Mouse (Mus musculus): Measurements from ENCODE around the gene Zfp609. TPM values are rescaled to one million over a fixed set of nuclear protein-coding genes. Genes with fewer than 3 reads are reported as not detected.

The Zfp609 gene
- polyA plus RNA-seq (2012; fragmentation: generic; extraction: Trizol): 11.1 TPM

DNA sequence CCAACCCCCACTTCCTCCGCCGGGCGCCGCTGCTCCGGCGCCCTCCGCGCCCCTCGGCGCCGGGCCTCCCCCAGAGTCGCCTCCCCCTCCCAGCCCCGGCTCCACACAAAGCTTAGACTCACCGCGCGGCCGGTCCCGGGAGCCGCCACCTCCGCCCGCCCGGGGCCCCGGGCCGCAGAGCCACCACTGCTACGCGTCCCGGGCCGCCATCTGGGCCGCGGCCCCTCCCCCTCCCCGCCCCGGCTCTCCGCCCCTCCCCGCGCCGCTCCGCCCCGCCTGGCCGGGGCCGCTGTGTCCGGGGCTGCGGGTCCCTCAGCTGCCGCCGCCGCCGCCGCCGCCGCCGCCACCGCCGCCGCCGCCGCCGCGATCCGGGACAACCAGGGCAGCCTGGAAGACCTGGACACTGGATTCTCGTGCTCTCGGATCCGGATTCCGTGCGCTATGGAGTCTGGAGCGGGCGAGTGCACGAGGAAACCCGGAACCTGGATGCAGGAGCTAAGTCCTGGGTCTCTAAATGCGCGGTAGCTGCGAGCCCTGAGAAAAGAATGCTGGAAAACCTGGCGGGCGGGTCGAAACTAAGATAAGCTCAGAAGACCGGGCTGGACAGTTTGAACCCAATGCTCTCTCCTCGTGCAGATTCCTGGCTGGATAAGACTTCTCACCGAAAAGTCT is at the start of gene Zfp609:
Gene Zfp609, minus strand, starts transcription at position 221 of the 672 bp plus-strand sequence.
- Histone ChIP-seq H3K79me2 (ENCODE audit: control insufficient read depth, insufficient read depth) (peaks cover 45% of the 10 kb centered on the region), H3K4me3 (peak within 1 kb of the TSS; percentile 51), H3K4me2 (ENCODE audit: low read depth) (peak within 1 kb of the TSS; percentile 98), H3K36me3 (ENCODE audit: control insufficient read depth, insufficient read depth) (peaks cover 3% of the 10 kb centered on the region), H3ac (ENCODE audit: control insufficient read depth, insufficient read length) (peak within 1 kb of the TSS; percentile 84), H3K27me3 (ENCODE audit: control insufficient read depth, insufficient read depth, insufficient read length) (no peaks in the 10 kb centered on the region)
- TF ChIP-seq CEBPB (IDR thresholded peaks at IDR 0.05; ENCODE audit: insufficient read depth, poor library complexity, severe bottlenecking): no peak
- peak in 1 of 3 experiments; percentile 21 for TF ChIP-seq MYOG (IDR thresholded peaks at IDR 0.05; ENCODE audit: control insufficient read depth in 1 of 3, insufficient read depth in 1 of 3, insufficient read length in 2 of 3, low read depth in 2 of 3)
- TF ChIP-seq E2F4 (IDR thresholded peaks at IDR 0.05; ENCODE audit: insufficient read depth): no peak
- TF ChIP-seq POLR2AphosphoS2 (IDR thresholded peaks at IDR 0.05; ENCODE audit: insufficient read length, low read depth): peak; percentile 24

DNA sequence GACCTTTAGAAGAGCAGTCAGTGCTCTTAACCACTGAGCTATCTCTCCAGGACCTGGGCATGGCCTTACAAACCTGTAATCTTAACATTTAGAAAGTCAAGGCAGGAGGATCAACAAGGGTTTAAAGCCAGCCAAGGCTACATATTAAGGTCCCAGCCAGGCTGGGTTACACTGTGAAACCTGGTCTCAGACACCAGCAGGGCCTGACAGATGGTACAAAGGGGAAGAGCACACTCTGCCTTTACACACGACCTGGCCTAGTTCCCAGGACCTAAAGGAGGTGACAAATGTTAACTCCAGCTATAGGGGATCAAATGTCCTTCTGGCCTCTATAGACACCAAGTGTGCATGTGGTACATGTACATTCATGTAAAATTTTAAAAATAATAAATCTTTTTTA is 32.3 kb upstream of the Zfp609 start:
- Histone ChIP-seq H3K36me3 (ENCODE audit: control insufficient read depth, insufficient read depth) (peaks cover 16% of the 10 kb centered on the region), H3K27me3 (ENCODE audit: control insufficient read depth, insufficient read depth, insufficient read length) (no peaks in the 10 kb centered on the region), H3K4me2 (ENCODE audit: low read depth) (no peak overlapping the region)

DNA sequence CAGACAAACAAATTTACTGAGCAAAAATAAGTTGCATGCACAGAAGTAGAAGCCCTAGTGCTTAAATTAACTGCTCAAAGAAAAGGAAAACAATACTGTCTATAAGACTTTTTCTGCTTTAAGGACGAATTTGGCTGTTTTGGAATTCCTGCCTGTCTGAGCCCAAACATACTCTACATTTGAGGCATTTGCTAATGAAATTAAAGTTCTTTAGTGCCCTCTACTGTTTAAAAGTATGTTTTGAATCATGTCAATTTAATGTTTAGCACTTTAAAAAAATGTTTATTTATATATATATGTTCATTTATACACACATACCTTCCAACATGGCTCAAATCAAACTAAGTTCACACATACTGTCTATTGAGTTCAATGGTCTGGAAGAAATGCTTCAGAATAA is 22.8 kb upstream of the Zfp609 start:
- Histone ChIP-seq H3ac (ENCODE audit: control insufficient read depth, insufficient read length) (no peak overlapping the region), H3K4me3 (no peak overlapping the region), H3K27me3 (ENCODE audit: control insufficient read depth, insufficient read depth, insufficient read length) (no peaks in the 10 kb centered on the region), H3K4me2 (ENCODE audit: low read depth) (no peak overlapping the region), H3K36me3 (ENCODE audit: control insufficient read depth, insufficient read depth) (peaks cover 37% of the 10 kb centered on the region), H3K79me2 (ENCODE audit: control insufficient read depth, insufficient read depth) (no peaks in the 10 kb centered on the region)
- TF ChIP-seq POLR2A (IDR thresholded peaks at IDR 0.05; ENCODE audit: insufficient read length, low read depth): no peak
- TF ChIP-seq CEBPB (IDR thresholded peaks at IDR 0.05; ENCODE audit: insufficient read depth, poor library complexity, severe bottlenecking): no peak
- no peak for TF ChIP-seq TCF12 (IDR thresholded peaks at IDR 0.05; ENCODE audit: insufficient read depth, poor library complexity, severe bottlenecking)

More for the DNA sequence above, 32.3 kb upstream of the Zfp609 start:
- no peak overlapping the region for H3K4me3 ChIP-seq
- H3K79me2 ChIP-seq (ENCODE audit: control insufficient read depth, insufficient read depth): no peaks in the 10 kb centered on the region
- TF ChIP-seq REST (IDR thresholded peaks at IDR 0.05; ENCODE audit: insufficient read depth, insufficient read length) (no peak), POLR2AphosphoS2 (IDR thresholded peaks at IDR 0.05; ENCODE audit: insufficient read length, low read depth) (no peak), E2F4 (IDR thresholded peaks at IDR 0.05; ENCODE audit: insufficient read depth) (no peak), MAX (IDR thresholded peaks at IDR 0.05; ENCODE audit: low read depth) (no peak), TCF12 (IDR thresholded peaks at IDR 0.05; ENCODE audit: insufficient read depth, poor library complexity, severe bottlenecking) (no peak), MYOD1 (IDR thresholded peaks at IDR 0.05; ENCODE audit: control insufficient read depth in 1 of 3, insufficient read length in 2 of 3, low read depth in 2 of 3) (no peak), CEBPB (IDR thresholded peaks at IDR 0.05; ENCODE audit: insufficient read depth, poor library complexity, severe bottlenecking) (no peak), POLR2A (IDR thresholded peaks at IDR 0.05; ENCODE audit: insufficient read length, low read depth) (no peak), MYOG (IDR thresholded peaks at IDR 0.05; ENCODE audit: control insufficient read depth in 1 of 3, insufficient read depth in 1 of 3, insufficient read length in 2 of 3, low read depth in 2 of 3) (no peak), TCF3 (IDR thresholded peaks at IDR 0.05; ENCODE audit: insufficient read length, low read depth) (no peak), SRF (IDR thresholded peaks at IDR 0.05; ENCODE audit: control insufficient read depth, insufficient read length, low read depth) (no peak), USF1 (IDR thresholded peaks at IDR 0.05; ENCODE audit: low read depth) (no peak)
- no peak overlapping the region for H3ac ChIP-seq (ENCODE audit: control insufficient read depth, insufficient read length)

DNA sequence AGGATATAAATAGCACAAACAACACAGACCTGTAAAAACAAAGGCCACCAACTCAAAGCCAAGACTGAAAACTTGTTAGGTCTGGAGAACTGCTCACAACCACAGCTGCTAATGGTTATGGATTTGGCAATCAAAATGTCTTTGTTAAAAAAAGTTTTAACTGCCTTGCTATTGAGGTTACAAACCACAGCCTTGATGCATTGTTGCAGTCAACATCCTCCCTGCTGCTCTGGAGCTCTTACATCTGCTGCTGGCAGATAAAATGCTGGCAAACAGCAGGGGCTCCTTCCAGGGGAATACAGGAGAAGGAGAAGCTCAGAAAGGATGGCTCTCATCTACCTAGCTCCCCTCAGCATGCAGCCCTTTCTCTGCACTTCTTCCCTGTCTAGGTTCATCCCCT is 20.8 kb upstream of the Zfp609 start:
- Histone ChIP-seq H3K36me3 (ENCODE audit: control insufficient read depth, insufficient read depth) (peaks cover 32% of the 10 kb centered on the region), H3ac (ENCODE audit: control insufficient read depth, insufficient read length) (no peak overlapping the region), H3K79me2 (ENCODE audit: control insufficient read depth, insufficient read depth) (no peaks in the 10 kb centered on the region), H3K4me2 (ENCODE audit: low read depth) (no peak overlapping the region), H3K27me3 (ENCODE audit: control insufficient read depth, insufficient read depth, insufficient read length) (no peaks in the 10 kb centered on the region), H3K4me3 (no peak overlapping the region)
- peak in 1 of 3 experiments; percentile 11 for TF ChIP-seq MYOD1 (IDR thresholded peaks at IDR 0.05; ENCODE audit: control insufficient read depth in 1 of 3, insufficient read length in 2 of 3, low read depth in 2 of 3)
- no peak for TF ChIP-seq SRF (IDR thresholded peaks at IDR 0.05; ENCODE audit: control insufficient read depth, insufficient read length, low read depth)

DNA sequence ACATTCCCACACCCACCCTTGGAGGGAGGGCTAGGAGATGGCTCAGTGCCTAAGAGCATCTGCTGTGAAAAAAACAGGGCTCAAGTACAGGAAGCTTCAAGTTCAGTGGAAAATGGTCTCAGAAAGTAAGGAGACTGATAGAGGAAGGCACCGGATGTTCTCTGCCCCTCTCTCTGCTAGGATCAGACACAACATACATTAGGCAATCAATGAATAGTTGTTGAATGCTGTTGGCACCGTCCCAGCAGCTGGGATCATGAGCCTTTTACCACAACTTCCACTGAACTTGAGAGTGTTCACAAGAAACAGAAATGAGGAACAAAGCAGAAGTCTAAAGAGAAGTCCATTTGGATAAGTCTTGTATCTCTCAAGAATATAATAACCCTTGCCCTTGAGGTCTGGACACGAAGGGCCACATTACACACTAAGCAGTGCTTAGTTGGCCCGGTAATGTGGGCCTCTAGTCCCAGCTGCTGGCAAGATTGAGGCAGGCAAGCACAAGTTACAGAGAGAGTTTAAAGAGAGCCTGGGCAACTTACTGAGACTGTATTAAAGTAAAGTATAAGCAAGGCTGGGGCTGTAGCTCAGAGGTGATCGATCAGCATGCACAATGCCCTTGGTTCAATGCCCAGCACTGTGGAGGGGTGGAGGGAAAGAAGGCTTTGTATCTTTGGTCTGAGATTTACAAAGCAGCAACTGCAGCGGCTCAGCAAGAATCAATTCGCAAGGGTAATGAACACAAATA is 17.2 kb upstream of the Zfp609 start:
- Histone ChIP-seq H3K4me2 (ENCODE audit: low read depth) (no peak overlapping the region), H3K4me3 (no peak overlapping the region), H3K36me3 (ENCODE audit: control insufficient read depth, insufficient read depth) (peaks cover 12% of the 10 kb centered on the region), H3K27me3 (ENCODE audit: control insufficient read depth, insufficient read depth, insufficient read length) (no peaks in the 10 kb centered on the region), H3ac (ENCODE audit: control insufficient read depth, insufficient read length) (no peak overlapping the region), H3K79me2 (ENCODE audit: control insufficient read depth, insufficient read depth) (no peaks in the 10 kb centered on the region)
- no peak for TF ChIP-seq E2F4 (IDR thresholded peaks at IDR 0.05; ENCODE audit: insufficient read depth)
- no peak for TF ChIP-seq POLR2AphosphoS2 (IDR thresholded peaks at IDR 0.05; ENCODE audit: insufficient read length, low read depth)

All from myocyte (in vitro differentiated cells).